Mouse (Mus musculus): ENCODE measurements around the gene Olfr1336.
"Not testable (repeated sequence)": the region's sequence is repeated elsewhere in the genome, so short reads cannot be mapped to it uniquely, and the experiment has no call there.

DNA sequence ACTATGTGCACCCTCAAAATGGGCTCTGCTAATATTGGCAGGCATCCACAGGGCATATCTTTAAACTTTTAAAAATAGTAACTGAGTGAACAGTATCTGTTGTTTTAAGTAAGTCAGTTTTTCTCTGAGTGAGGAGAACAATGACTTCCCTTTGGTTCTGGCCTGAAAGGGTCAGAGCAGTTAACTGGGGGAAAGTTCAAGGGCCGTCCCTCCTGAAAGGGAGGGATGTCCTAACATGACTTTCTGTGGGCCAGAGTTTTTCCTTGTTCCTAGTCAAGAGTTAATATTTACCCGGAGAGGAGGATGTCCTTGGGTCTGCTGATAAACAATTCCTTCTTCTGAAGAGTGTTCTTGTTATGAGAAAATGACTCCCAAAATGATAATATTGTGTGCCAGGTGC lies 21.7 kb downstream of the Olfr1336 start:
- TF ChIP-seq CTCF, EP300 (IDR thresholded peaks at IDR 0.05; ENCODE audit: low read depth): not testable (repeated sequence)
